Mouse (Mus musculus) left cerebral cortex, adult 8-10 months (tissue): Measurements from ENCODE around the gene Tmem126b. TPM values are rescaled to one million over a fixed set of nuclear protein-coding genes. Genes with fewer than 3 reads are reported as not detected.
A peak's percentile ranks its signal among the peaks of the same experiment; 100 is the strongest.

Experiments used
- DNase-seq, 2 experiments: peaks; one replicate each; pipeline ENCODE4 v3.0.0; 2022; ENCODE audit warnings: low spot score in 2 of 2
- total RNA-seq, 4 experiments: library from RNA; stranded (reverse); gene quantifications; 2 replicates each; pipeline ENCODE4 v1.2.4; 2022

Tmem126b gene
- 10 to 100 TPM; 25.4 to 27.3 (median 26.5) TPM for total RNA-seq

- DNase-seq: peak; percentile 96 to 100
Observed at GRCm38 (mm10) chr7:90475793-90476312, at the start of gene Tmem126b. Gene Tmem126b (minus strand): TSS chr7:90476001.

DNA sequence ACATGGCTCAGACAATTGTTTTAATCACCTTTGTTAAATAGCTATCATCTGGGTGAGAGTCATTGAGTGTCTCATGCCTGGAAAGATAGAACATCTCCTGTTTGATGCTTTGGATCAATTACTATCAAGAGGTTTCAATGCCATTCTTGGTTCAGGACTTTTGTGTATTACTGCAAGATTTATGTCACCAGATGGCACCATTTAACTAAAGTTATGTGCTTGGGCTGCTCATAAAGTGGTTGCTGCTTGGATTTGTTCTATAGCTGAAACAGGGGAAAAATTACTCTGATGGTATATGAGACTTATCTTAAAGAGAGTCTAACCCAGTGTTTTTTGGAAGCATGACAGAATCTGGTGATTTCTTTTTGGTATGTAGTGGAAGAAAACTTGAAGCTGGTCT is 36.5 kb upstream of the Tmem126b start:
- no peak for DNase-seq

GRCm38 (mm10) chr7:90508124-90508523 is 32.3 kb upstream of the Tmem126b start:
- no peak for DNase-seq

GRCm38 (mm10) chr7:90482607-90483006 is 6.8 kb upstream of the Tmem126b start:
- DNase-seq: no peak

- peak; percentile 45 to 62 for DNase-seq
Observed at GRCm38 (mm10) chr7:90476313-90477245, 778 bp upstream of the Tmem126b start, which contains the start of gene Dlg2. Gene Dlg2 (plus strand): TSS chr7:90476672.

DNA sequence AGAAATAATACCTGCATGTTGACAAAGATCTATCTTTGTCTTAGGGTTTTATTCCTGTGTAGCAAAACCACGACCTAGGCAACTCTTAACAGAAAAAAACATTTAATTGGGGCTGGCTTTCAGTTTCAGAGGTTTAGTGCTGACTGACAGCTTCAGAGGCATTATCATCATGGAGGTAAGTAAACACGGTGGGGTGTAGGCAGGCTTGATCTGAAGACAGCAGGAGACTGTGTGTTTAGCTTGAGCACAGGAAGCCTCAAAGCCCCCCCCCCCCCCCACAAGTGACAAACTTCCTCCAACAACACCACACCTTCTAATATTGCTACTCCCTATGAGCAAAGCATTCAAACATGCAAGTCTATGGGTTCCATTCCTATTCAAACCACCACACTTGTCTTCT is 2.3 kb downstream of the Tmem126b start:
- no peak for DNase-seq

DNA sequence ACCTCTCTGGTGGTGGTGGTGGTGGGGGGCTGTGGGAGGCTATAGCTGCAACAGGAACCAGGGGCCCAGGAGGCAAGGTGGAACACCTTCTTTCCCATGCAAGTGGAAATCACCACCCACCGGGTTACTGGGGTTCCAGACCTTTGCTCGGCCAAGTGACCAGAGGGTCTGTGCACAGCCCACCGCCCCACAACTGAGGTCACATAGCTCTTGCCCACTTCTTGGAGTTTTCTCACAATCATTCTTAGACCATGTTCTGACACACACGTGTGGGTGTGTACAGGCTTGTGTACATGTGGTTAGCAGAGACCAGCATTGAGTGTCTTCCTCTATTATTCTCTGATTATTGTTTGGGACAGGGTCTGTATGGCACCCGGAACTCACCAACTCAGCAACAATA is 14.4 kb downstream of the Tmem126b start:
- DNase-seq: no peak

- no peak for DNase-seq
Observed at GRCm38 (mm10) chr7:90460930-90461329, 14.9 kb downstream of the Tmem126b start.

- no peak for DNase-seq
Observed at GRCm38 (mm10) chr7:90460330-90460729, 15.5 kb downstream of the Tmem126b start.

- DNase-seq: no peak
Observed at GRCm38 (mm10) chr7:90457517-90457916, 18.3 kb downstream of the Tmem126b start.

- peak; percentile 67 to 79 for DNase-seq
Observed at GRCm38 (mm10) chr7:90456845-90457468, 18.8 kb downstream of the Tmem126b start, which contains the start of gene Tmem126a. Gene Tmem126a (minus strand): TSS chr7:90457229.

DNA sequence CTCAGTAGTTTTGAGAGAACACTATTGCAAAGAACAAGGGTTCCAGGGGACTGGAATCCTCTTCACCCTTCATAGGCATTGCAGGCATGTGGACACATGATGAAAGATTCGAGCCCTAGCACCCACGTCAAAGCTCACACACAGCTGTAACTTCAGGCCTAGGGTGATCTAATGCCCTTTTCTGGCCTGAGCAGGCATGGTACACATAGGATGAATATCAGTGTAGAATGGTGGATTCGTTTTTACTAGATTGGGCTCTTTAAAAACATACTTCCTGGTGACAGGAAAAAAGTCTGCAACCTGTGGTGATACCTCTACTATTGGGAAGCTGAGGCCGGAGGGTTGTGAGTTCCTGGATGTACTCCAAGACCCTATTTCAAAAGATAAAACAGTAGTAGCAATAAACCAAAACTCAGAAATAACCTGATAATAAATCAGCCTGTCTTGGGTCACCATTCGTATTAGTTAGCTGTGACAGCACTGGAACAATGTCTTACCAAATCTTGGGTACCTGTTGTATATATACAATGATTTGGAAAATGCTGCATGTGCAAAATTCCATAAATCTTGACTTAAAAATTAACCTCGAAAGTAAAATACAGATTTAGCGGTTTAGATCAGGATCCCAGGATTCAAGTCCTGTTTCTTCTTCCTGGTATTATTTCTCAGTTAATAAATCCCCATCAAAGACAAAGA is 19.5 kb downstream of the Tmem126b start:
- no peak for DNase-seq

DNA sequence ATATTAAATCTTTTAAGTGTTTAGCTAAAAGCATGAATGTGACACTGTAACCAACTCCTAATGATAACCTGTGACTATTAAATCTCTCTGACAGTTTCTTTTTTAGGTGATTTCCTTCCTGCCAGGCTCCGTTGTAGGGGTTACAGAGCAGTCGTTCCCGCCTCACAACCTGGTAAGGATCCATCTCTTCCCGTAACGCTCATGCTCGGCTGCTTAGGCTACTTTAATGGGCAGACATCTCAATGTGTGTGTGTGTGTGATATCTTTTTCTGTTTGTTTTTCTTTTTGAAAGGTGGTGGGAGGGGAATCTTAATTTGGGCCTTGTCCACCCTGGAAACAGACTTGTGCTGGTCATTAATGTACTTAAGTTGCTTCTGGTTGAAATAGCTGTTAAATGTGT is 31.6 kb downstream of the Tmem126b start:
- no peak for DNase-seq

GRCm38 (mm10) chr7:90443101-90444091 is 32.4 kb downstream of the Tmem126b start:
- DNase-seq: peak; percentile 42 to 56

DNA sequence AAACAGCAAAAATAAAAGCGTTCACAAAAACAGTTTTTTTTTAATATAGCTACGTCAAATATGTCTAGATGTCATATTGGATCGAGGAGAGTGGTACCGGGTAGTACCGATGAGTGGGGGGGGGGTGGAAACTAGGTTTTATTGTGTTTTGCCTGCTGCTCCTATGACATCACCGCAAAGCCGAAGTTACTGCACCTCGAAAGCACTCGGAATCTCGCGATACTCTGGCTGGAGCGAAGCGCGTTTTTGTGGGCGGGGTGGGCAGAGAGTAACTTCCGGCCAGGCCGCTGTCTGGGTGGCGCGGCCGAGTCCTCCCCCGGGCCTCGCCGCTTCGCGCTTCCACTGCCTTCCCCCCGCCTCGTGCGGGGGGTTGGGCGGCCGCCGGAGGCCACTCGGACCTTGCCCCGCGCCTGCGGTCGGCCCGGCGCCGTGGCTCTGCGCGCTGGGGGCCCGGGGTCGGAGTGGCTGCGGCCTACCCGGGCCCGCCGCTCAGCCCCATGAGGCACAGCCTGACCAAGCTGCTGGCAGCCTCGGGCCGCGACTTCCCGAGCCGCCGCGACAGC is 33.2 kb downstream of the Tmem126b start, which contains the start of gene Crebzf:
TSS of gene Crebzf (plus strand) at position 212 of the 563 bp plus-strand sequence.
- peak; percentile 79 to 97 for DNase-seq

GRCm38 (mm10) chr7:90442070-90442469 is 33.7 kb downstream of the Tmem126b start:
- DNase-seq: no peak

- no peak for DNase-seq
Observed at GRCm38 (mm10) chr7:90440044-90440443, 35.8 kb downstream of the Tmem126b start.

GRCm38 (mm10) chr7:90432221-90432620 is 43.6 kb downstream of the Tmem126b start:
- DNase-seq: no peak

GRCm38 (mm10) chr7:90427006-90427405 is 48.8 kb downstream of the Tmem126b start:
- peak in 1 of 2 experiments; percentile 13 for DNase-seq
